Mouse (Mus musculus): ENCODE measurements around the gene Cdt1. TPM values are rescaled to one million over a fixed set of nuclear protein-coding genes. Genes with fewer than 3 reads are reported as not detected.

The Cdt1 gene
- polyA plus RNA-seq, 1 experiment from 2014 or later: 23.9 TPM

DNA sequence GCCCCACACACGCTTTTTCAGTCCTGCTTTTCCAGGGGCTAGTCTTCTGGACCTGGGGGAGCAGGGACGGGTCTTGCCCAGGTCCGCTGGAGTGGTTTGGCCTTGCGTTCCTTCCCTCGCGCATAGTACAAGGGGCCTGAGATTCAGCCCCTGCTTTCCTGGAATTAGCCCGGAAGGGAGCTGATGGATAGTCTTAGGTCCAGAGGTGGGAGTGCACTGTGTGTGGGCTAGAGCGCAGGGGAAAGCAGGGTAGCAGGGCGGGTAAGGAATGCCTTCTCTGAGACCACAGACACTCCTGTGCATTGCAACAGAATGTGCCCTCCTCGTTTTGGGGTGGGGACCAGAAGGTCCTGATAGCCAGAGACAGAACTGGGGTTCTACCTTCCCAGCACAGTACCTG, 9.3 kb downstream of the Cdt1 start:
- Histone ChIP-seq H3K4me3 (peak overlapping the region; percentile 65), H3K36me3 (peaks cover 16% of the 10 kb centered on the region), H3K9ac (peak overlapping the region; percentile 23; the same call in 1 of the 2 replicates), H3K27ac (peak overlapping the region; percentile 62; the same call in 1 of the 2 replicates), H3K9me3 (replicated peaks) (no peaks in the 10 kb centered on the region), H3K4me2 (replicated peaks) (peak overlapping the region; percentile 79), H3K27me3 (no peaks in the 10 kb centered on the region), H3K4me1 (peaks cover 45% of the 10 kb centered on the region)
- WGBS: 47% methylated on average over 10 of the region's 10 CpGs
- ATAC-seq (ENCODE audit: low FRiP score): 0 out of 2 replicates have a peak, but pooled peaks have one; percentile 16

DNA sequence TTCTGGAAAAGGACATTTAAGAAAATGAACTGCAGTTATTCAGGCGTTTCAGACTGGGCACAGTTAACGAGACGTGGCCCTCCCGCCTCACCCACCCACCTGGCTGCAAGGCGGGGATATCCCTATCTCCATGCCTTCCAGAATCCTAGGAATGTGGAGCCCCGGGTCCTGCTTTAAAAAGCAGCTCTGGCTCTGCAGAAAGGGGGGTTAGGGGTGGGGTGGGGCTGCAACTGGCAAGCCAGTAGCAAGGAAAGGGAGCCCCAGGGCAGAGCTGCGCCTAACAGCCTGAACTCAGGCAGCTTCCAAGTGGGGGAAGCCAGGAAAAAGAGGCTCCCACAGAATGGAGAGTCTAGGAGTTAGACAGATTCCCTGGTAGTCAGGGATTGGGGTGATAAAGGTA, 11.4 kb downstream of the Cdt1 start:
- no peaks in the 10 kb centered on the region for H3K9me3 ChIP-seq (replicated peaks)
- WGBS: 33% methylated on average over 7 of the region's 7 CpGs
- H3K4me1 ChIP-seq: peaks cover 37% of the 10 kb centered on the region
- no peak for ATAC-seq (ENCODE audit: low FRiP score)
- H3K4me2 ChIP-seq (replicated peaks): no peak overlapping the region
- H3K27ac ChIP-seq: no peak overlapping the region
- no peak overlapping the region for H3K9ac ChIP-seq
- H3K27me3 ChIP-seq: no peaks in the 10 kb centered on the region
- peaks cover 5% of the 10 kb centered on the region; the same call in 1 of the 2 replicates for H3K36me3 ChIP-seq
- no peak overlapping the region for H3K4me3 ChIP-seq

DNA sequence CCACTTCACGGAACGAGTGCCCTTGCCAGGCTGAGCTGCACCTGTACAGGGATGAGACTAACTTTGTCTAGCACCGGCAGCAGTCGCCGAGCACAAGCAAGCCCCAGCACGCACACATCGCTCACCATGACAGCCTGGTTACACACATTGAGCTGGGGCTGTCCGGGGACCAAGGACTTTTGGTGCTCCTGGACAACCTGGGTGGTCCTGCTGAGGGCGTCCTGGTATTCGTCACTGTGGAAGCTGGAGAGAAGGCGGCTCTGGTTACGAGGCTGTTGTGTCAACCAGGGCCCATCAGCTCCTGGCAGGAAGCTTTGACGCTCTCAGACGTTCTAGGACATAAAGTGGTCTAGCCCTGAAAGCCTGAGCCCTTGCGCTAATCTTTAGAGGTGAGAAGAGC, 13.1 kb downstream of the Cdt1 start:
- ATAC-seq (ENCODE audit: low FRiP score): no peak
- 75% methylated on average over 13 of the region's 15 CpGs for WGBS
- Histone ChIP-seq H3K4me3 (no peak overlapping the region), H3K4me1 (peaks cover 27% of the 10 kb centered on the region), H3K27me3 (no peaks in the 10 kb centered on the region), H3K4me2 (replicated peaks) (no peak overlapping the region), H3K27ac (no peak overlapping the region), H3K9me3 (replicated peaks) (no peaks in the 10 kb centered on the region), H3K9ac (no peak overlapping the region), H3K36me3 (no peaks in the 10 kb centered on the region)

DNA sequence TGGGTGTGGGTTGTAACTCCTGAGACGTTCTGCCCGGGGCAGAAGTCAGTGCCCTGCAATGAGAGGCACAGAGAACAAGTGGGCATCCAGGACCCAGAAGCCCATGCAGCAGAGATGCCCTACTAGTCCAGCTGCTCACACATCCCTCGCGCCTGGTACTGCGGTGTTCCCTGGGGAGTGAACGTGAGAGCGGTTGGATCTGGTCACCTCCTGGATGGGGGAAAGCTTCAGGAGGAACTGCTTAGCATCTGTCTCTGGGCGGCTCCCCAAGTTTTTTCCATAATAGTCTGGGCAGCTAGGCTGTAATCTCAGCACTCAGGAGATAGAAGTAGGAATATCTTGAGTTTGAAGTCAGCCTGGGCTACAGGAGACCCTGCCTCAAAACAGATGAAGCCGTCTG, 17.2 kb downstream of the Cdt1 start:
- WGBS: 87% methylated on average over 9 of the region's 9 CpGs
- no peak overlapping the region for H3K4me2 ChIP-seq (replicated peaks)

DNA sequence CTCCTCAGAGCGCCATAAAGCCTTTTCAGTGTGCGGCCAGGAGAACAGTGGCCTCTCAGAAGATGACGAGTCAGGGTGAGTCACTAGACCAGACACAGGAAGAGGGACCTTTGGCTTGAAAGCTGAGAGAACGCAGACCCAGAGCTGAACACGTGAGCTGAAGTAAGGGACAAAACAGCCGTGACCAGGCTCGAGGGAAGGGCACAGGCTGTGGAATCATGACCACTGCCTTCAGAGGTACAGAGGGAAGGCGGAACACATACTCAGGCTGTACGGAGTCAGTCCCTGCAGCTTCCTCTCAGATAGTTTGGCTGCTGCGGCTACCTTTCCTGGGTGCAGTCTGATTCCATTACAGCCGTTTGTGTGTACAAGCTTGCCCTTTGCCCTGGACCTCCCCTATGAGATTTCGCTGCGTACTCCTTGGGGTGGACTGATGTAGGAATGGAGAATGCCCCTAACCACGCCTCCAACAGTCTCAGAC, 17.6 kb downstream of the Cdt1 start:
- H3K4me3 ChIP-seq: no peak overlapping the region
- no peaks in the 10 kb centered on the region for H3K9me3 ChIP-seq (replicated peaks)
- WGBS: 69% methylated on average over 14 of the region's 14 CpGs
- H3K4me2 ChIP-seq (replicated peaks): no peak overlapping the region
- H3K4me1 ChIP-seq: peaks cover 10% of the 10 kb centered on the region; the same call in 1 of the 2 replicates
- no peak for ATAC-seq (ENCODE audit: low FRiP score)
- no peak overlapping the region for H3K9ac ChIP-seq
- H3K27ac ChIP-seq: no peak overlapping the region
- H3K27me3 ChIP-seq: no peaks in the 10 kb centered on the region
- no peaks in the 10 kb centered on the region for H3K36me3 ChIP-seq

More for the DNA sequence above, 17.2 kb downstream of the Cdt1 start:
- ATAC-seq (ENCODE audit: low FRiP score): no peak
- Histone ChIP-seq H3K27me3 (no peaks in the 10 kb centered on the region), H3K4me1 (peaks cover 10% of the 10 kb centered on the region; the same call in 1 of the 2 replicates), H3K9ac (no peak overlapping the region), H3K36me3 (no peaks in the 10 kb centered on the region), H3K9me3 (replicated peaks) (no peaks in the 10 kb centered on the region), H3K4me3 (no peak overlapping the region), H3K27ac (no peak overlapping the region)

DNA sequence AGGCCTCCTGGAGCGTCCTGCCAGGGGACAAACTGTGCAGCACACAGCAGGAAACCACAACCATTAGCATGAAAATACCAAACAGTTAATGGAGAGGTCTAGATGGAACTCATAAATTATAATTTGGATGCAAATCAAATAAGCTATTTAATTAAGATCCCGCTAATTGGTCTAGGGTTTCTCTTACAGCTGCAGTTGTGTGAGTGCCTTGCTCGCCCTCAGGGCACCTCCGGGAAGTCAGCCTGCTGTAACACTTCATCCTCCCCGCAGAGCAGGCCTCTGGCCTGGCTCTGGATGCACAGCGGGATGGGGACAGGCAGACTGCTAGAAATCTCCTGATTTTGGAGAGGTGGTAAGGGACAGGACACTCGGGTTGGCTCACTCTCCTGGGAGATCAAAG, 18.4 kb downstream of the Cdt1 start:
- Histone ChIP-seq H3K27me3 (no peaks in the 10 kb centered on the region), H3K9me3 (replicated peaks) (no peaks in the 10 kb centered on the region), H3K4me1 (peaks cover 10% of the 10 kb centered on the region; the same call in 1 of the 2 replicates), H3K27ac (no peak overlapping the region), H3K4me2 (replicated peaks) (no peak overlapping the region), H3K9ac (no peak overlapping the region), H3K4me3 (no peak overlapping the region), H3K36me3 (no peaks in the 10 kb centered on the region)
- 51% methylated on average over 7 of the region's 7 CpGs for WGBS
- no peak for ATAC-seq (ENCODE audit: low FRiP score)

DNA sequence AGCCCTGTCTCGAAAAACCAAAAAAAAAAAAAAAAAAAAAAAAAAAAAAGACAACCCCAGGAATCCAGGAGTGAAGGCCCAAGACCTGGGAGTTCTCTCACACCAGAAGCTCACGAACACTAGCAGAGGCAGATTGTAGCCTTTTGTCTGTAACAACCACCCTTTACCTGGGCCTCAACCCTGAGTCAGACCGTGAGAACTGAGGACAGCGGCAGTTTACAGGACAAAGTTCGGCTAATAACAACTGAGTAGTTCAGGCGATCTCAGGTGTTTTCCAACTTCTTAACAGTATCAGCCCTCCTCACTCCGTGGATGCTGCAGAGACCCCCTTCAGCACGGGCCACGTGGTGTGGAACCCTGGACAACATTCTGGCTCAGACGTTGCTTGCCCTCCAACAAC, 18.9 kb downstream of the Cdt1 start:
- Histone ChIP-seq H3K4me1 (peaks cover 10% of the 10 kb centered on the region; the same call in 1 of the 2 replicates), H3K9ac (no peak overlapping the region), H3K27ac (no peak overlapping the region), H3K36me3 (no peaks in the 10 kb centered on the region), H3K4me3 (no peak overlapping the region), H3K27me3 (no peaks in the 10 kb centered on the region), H3K9me3 (replicated peaks) (no peaks in the 10 kb centered on the region), H3K4me2 (replicated peaks) (no peak overlapping the region)
- 90% methylated on average over 10 of the region's 10 CpGs for WGBS
- ATAC-seq (ENCODE audit: low FRiP score): no peak

DNA sequence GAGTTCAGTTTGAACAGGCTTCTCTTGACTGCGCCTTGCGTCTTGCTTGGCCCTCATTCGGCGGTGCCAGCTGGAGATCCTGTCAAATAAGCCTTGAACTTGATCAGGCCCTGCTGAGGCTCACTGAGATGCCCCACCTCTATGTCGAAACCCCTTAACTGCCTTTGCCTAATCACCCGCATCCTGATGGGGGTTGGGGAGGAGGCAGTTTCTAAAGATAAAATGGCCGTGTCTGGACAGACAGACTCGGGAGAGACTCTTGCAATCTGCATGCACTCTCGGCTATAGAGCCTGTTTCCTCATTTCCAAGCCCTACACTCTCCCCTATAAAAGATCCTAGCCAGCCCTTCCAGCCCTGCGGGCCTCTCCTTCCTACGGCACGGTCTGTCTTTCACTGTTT, 25.4 kb downstream of the Cdt1 start:
- Histone ChIP-seq H3K9me3 (replicated peaks) (no peaks in the 10 kb centered on the region), H3K27ac (peak overlapping the region; percentile 58), H3K27me3 (no peaks in the 10 kb centered on the region), H3K4me2 (replicated peaks) (no peak overlapping the region), H3K4me3 (no peak overlapping the region), H3K4me1 (peaks cover 9% of the 10 kb centered on the region; the same call in 1 of the 2 replicates), H3K9ac (no peak overlapping the region), H3K36me3 (0 out of 2 replicates have a peak, but pooled peaks cover 4% of the 10 kb centered on the region)
- WGBS: 59% methylated on average over 12 of the region's 12 CpGs
- ATAC-seq (ENCODE audit: low FRiP score): no peak

DNA sequence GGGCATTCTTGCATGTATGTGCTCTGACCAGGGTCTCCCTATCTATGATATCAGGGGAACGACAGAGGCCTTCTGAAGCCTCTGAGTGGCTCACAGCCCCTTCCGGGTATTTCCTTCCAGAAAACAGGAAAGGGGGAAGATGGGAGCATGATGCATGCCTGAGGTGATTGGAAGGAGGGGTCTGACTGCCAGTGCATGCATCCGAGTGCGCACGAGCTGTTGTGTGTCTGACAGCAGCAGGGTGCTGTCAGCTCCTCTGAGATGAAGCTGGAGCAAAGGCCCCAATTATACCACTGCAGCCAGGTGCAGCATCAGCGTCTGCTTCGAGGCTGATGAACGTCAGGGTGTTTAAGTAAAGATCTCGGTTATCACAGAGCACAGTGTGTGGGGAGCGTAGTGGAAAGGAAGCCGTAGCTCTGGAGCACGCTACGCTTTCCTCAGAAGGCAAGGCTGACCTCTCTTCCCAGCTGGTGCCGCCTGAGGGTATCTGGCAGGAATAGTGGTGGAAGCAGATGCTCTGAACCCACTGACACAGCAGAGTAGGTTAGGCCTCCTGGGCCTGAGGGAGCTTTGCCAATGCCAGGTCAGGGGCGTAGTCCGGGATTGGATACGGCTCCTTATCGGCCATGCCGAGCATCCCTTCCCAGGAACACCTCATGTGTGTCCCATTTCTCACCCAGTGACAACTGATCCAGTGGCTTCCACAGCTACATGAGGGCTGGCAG, 26.1 kb downstream of the Cdt1 start:
- no peak for ATAC-seq (ENCODE audit: low FRiP score)

DNA sequence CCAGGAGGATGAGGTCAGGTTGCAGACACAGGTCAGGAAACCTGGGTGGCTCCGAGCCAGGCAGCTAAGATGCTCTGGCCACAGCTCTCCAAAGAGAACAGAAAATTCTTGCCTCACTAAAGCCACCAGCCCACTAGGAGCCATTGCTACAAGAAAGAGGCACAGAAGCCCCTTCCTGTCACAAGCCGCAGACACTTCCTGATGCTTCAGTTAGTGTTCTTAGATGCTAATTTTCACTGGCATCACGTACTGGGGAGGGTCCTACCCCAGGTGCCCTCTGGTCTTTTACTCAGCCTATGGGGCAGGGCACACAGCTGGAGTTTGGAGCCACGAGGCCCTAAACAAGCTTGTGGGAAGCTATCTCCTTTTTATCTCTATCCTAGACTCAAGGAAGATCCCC, 28.2 kb downstream of the Cdt1 start:
- Histone ChIP-seq H3K27ac (no peak overlapping the region), H3K27me3 (no peaks in the 10 kb centered on the region), H3K4me3 (no peak overlapping the region), H3K4me1 (peaks cover 9% of the 10 kb centered on the region; the same call in 1 of the 2 replicates), H3K36me3 (0 out of 2 replicates have a peak, but pooled peaks cover 5% of the 10 kb centered on the region), H3K9ac (no peak overlapping the region), H3K9me3 (replicated peaks) (no peaks in the 10 kb centered on the region), H3K4me2 (replicated peaks) (no peak overlapping the region)
- WGBS: 52% methylated on average over 4 of the region's 4 CpGs
- no peak for ATAC-seq (ENCODE audit: low FRiP score)

More for the DNA sequence above, 26.1 kb downstream of the Cdt1 start:
- peaks cover 9% of the 10 kb centered on the region; the same call in 1 of the 2 replicates for H3K4me1 ChIP-seq
- H3K9me3 ChIP-seq (replicated peaks): no peaks in the 10 kb centered on the region
- H3K4me3 ChIP-seq: no peak overlapping the region
- H3K9ac ChIP-seq: no peak overlapping the region; the same call in 1 of the 2 replicates
- no peak overlapping the region for H3K4me2 ChIP-seq (replicated peaks)
- 69% methylated on average over 19 of the region's 19 CpGs for WGBS
- no peaks in the 10 kb centered on the region for H3K27me3 ChIP-seq
- H3K36me3 ChIP-seq: 0 out of 2 replicates have a peak, but pooled peaks cover 5% of the 10 kb centered on the region
- peak overlapping the region; percentile 58 for H3K27ac ChIP-seq

DNA sequence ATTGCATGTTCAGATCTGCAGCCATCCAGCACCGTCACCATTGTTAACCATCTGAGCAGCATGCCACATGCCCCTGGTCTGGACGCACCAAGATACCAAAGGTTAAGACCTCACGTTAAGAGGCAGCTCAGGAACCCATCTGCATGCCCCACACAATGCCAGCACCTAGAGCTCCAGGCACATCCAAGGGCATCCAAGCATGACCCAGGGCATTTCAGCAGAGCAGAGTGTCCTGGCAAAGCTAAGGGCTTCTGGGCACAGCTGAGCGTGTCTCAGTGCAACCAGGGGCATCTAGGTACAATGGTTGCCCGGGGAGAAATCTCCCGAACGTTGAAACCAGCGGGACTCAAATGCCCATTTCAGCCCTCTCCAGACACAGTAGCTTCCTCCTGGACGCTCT, 32.9 kb downstream of the Cdt1 start:
- 87% methylated on average over 9 of the region's 9 CpGs for WGBS
- no peaks in the 10 kb centered on the region for H3K4me1 ChIP-seq
- no peak for ATAC-seq (ENCODE audit: low FRiP score)

DNA sequence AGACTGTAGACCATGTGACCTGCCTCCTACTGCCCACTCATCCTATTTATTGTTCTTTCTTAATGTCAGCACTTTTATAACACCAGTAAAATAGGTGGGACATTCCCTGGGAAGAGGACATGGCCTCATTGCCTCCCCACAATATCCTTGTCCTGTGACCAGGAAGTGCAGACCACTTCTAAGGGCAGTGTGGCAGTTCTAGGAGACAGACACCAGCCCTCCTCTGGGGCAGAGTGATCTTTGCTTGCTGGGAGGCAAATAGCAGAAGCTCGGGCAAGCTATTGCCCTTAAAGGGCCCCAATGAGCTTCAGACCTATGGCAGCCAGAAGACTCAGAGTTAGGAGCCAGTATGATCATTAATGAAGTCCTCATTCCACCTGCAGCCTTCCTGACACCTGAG, 36.8 kb downstream of the Cdt1 start:
- H3K36me3 ChIP-seq: no peaks in the 10 kb centered on the region
- no peak for ATAC-seq (ENCODE audit: low FRiP score)
- no peak overlapping the region for H3K4me2 ChIP-seq (replicated peaks)
- H3K9ac ChIP-seq: no peak overlapping the region
- H3K4me1 ChIP-seq: no peaks in the 10 kb centered on the region
- H3K4me3 ChIP-seq: no peak overlapping the region
- H3K27ac ChIP-seq: no peak overlapping the region
- WGBS: 76% methylated on average over 1 of the region's 1 CpGs
- H3K9me3 ChIP-seq (replicated peaks): no peaks in the 10 kb centered on the region
- no peaks in the 10 kb centered on the region for H3K27me3 ChIP-seq

More for the DNA sequence above, 32.9 kb downstream of the Cdt1 start:
- no peak overlapping the region for H3K4me2 ChIP-seq (replicated peaks)
- H3K27ac ChIP-seq: no peak overlapping the region
- H3K36me3 ChIP-seq: 0 out of 2 replicates have a peak, but pooled peaks cover 5% of the 10 kb centered on the region
- no peak overlapping the region for H3K9ac ChIP-seq
- H3K27me3 ChIP-seq: no peaks in the 10 kb centered on the region
- H3K4me3 ChIP-seq: no peak overlapping the region
- H3K9me3 ChIP-seq (replicated peaks): no peaks in the 10 kb centered on the region

Measured in hindbrain, embryonic 12.5 days (tissue).